In genomic region chr3:62924441-62924840, GRCm38 (mm10) we compare ENCODE assay signal across 9 mouse cellular contexts.
A peak's percentile ranks its signal among the peaks of the same experiment; 100 is the strongest.
DNase-seq lines count a peak whose midpoint lies in the region; ATAC-seq lines count a peak whose summit lies in the region.
"Had no signal": no experiment of that assay in that cellular context is flagged by ENCODE, and none has a peak within 500 bp of the region (broad histone marks: within the 10 kb centered on the region; RNA-seq: fewer than 3 reads in every experiment).

No protein-coding gene starts in this region.

- H3K27me3 ChIP-seq in heart, embryonic 12.5 days (replicated peaks): no peaks in the 10 kb centered on the region
- H3K27me3 ChIP-seq: limb, embryonic 12.5 days had no signal

- no peaks in the 10 kb centered on the region for H3K9me3 ChIP-seq in heart, embryonic 12.5 days (replicated peaks)
- H3K9me3 ChIP-seq: limb, embryonic 12.5 days had no signal

- 4% methylated on average over 1 of the region's 1 CpGs for WGBS in heart, embryonic 12.5 days

- no peaks in the 10 kb centered on the region for H3K4me1 ChIP-seq in heart, embryonic 12.5 days (replicated peaks)
- H3K4me1 ChIP-seq: limb, embryonic 12.5 days had no signal

- no peak overlapping the region for H3K9ac ChIP-seq in heart, embryonic 12.5 days
- H3K9ac ChIP-seq: limb, embryonic 12.5 days had no signal

- no peak overlapping the region for H3K4me3 ChIP-seq in heart, embryonic 12.5 days
- H3K4me3 ChIP-seq: limb, embryonic 12.5 days had no signal

- ATAC-seq in heart, embryonic 12.5 days (ENCODE audit: insufficient number of reproducible peaks, low FRiP score): no peak

- no peak overlapping the region for H3K27ac ChIP-seq in heart, embryonic 12.5 days (ENCODE audit: poor library complexity, severe bottlenecking)
- H3K27ac ChIP-seq: limb, embryonic 12.5 days had no signal

- H3K4me2 ChIP-seq in heart, embryonic 12.5 days: no peak overlapping the region
- H3K4me2 ChIP-seq: limb, embryonic 12.5 days had no signal

- peak; percentile 4 for DNase-seq in heart, postnatal 4 days
- peak; percentile 20 to 62 for DNase-seq in right cerebral cortex, adult 2 months (ENCODE audit: low spot score in 2 of 2)
- no peak for DNase-seq in right cerebral cortex, postnatal 14 days
- peak; percentile 26 for DNase-seq in hindlimb bud, embryonic 11.5 days (ENCODE audit: extremely low spot score, low read depth, low spot score)
- DNase-seq in telencephalon, adult 2 months (ENCODE audit: low read depth, low spot score): peak; percentile 33
- no peak for DNase-seq in cerebellum, adult 9-11 months
- no peak for DNase-seq in neural tube, embryonic 10.5 days (ENCODE audit: extremely low spot score, low spot score)

- no peaks in the 10 kb centered on the region for H3K36me3 ChIP-seq in heart, embryonic 12.5 days
- H3K36me3 ChIP-seq: limb, embryonic 12.5 days had no signal

Comparison
In these comparisons a context has a peak if more than half of its experiments do, and no peak if none do; other contexts are left out.
1. DNase-seq: peak in heart, postnatal 4 days (single experiment), right cerebral cortex, adult 2 months (2 of 2), hindlimb bud, embryonic 11.5 days (single experiment) and telencephalon, adult 2 months (single experiment); none in right cerebral cortex, postnatal 14 days (single experiment), cerebellum, adult 9-11 months (single experiment) and neural tube, embryonic 10.5 days (single experiment).